Mouse (Mus musculus): ENCODE data around the gene Slc3a1. TPM values are rescaled to one million over a fixed set of nuclear protein-coding genes. Genes with fewer than 3 reads are reported as not detected.

The Slc3a1 gene
- polyA plus RNA-seq, 1 experiment, result 0.34 TPM

GRCm38 (mm10) chr17:85100232-85100631, 72.1 kb downstream of the Slc3a1 start:
- H3K27me3 ChIP-seq (ENCODE audit: control insufficient read depth, insufficient read depth, low read length, poor library complexity, severe bottlenecking), result no peaks in the 10 kb centered on the region
- H3K4me1 ChIP-seq (ENCODE audit: control insufficient read depth, insufficient read depth, low read length), result peaks cover 1% of the 10 kb centered on the region
- TF ChIP-seq EP300 (IDR thresholded peaks at IDR 0.05; ENCODE audit: insufficient read depth, low read depth, low read length) (no peak), POLR2A (IDR thresholded peaks at IDR 0.05; ENCODE audit: insufficient read depth, low read length) (no peak), CTCF (IDR thresholded peaks at IDR 0.05; ENCODE audit: low read depth, low read length) (no peak)
- H3K9ac ChIP-seq (ENCODE audit: low read depth, poor library complexity, severe bottlenecking), result no peak overlapping the region
- no peak overlapping the region for H3K4me3 ChIP-seq (ENCODE audit: low read depth, low read length)
- H3K9me3 ChIP-seq (replicated peaks; ENCODE audit: control insufficient read depth, insufficient read depth, low read length, poor library complexity, severe bottlenecking), result peaks cover 33% of the 10 kb centered on the region
- H3K36me3 ChIP-seq (ENCODE audit: control insufficient read depth, insufficient read depth, low read length, poor library complexity, severe bottlenecking), result peaks cover 12% of the 10 kb centered on the region
- H3K27ac ChIP-seq (ENCODE audit: insufficient read depth, low read length), result peak overlapping the region; percentile 60; the same call in 1 of the 2 replicates

GRCm38 (mm10) chr17:85101751-85102150, 73.6 kb downstream of the Slc3a1 start:
- Histone ChIP-seq H3K27ac (ENCODE audit: insufficient read depth, low read length) (0 out of 2 replicates have a peak overlapping the region, but pooled peaks have one; percentile 9), H3K27me3 (ENCODE audit: control insufficient read depth, insufficient read depth, low read length, poor library complexity, severe bottlenecking) (no peaks in the 10 kb centered on the region), H3K9ac (ENCODE audit: low read depth, poor library complexity, severe bottlenecking) (no peak overlapping the region), H3K36me3 (ENCODE audit: control insufficient read depth, insufficient read depth, low read length, poor library complexity, severe bottlenecking) (peaks cover 10% of the 10 kb centered on the region), H3K9me3 (replicated peaks; ENCODE audit: control insufficient read depth, insufficient read depth, low read length, poor library complexity, severe bottlenecking) (peaks cover 31% of the 10 kb centered on the region), H3K4me3 (ENCODE audit: low read depth, low read length) (no peak overlapping the region), H3K4me1 (ENCODE audit: control insufficient read depth, insufficient read depth, low read length) (peaks cover 1% of the 10 kb centered on the region)
- no peak for TF ChIP-seq CTCF (IDR thresholded peaks at IDR 0.05; ENCODE audit: low read depth, low read length)
- 0 out of 2 replicates have a peak, but pooled peaks have one; percentile 77 for TF ChIP-seq EP300 (IDR thresholded peaks at IDR 0.05; ENCODE audit: insufficient read depth, low read depth, low read length)
- TF ChIP-seq POLR2A (IDR thresholded peaks at IDR 0.05; ENCODE audit: insufficient read depth, low read length), result no peak

- no peak overlapping the region for H3K4me3 ChIP-seq (ENCODE audit: low read depth, low read length)
- peaks cover 5% of the 10 kb centered on the region; the same call in 1 of the 2 replicates for H3K36me3 ChIP-seq (ENCODE audit: control insufficient read depth, insufficient read depth, low read length, poor library complexity, severe bottlenecking)
- H3K9ac ChIP-seq (ENCODE audit: low read depth, poor library complexity, severe bottlenecking), result no peak overlapping the region
- no peak overlapping the region for H3K27ac ChIP-seq (ENCODE audit: insufficient read depth, low read length)
- peaks cover 19% of the 10 kb centered on the region for H3K9me3 ChIP-seq (replicated peaks; ENCODE audit: control insufficient read depth, insufficient read depth, low read length, poor library complexity, severe bottlenecking)
- peaks cover 1% of the 10 kb centered on the region for H3K4me1 ChIP-seq (ENCODE audit: control insufficient read depth, insufficient read depth, low read length)
- TF ChIP-seq CTCF (IDR thresholded peaks at IDR 0.05; ENCODE audit: low read depth, low read length), result no peak
- TF ChIP-seq EP300 (IDR thresholded peaks at IDR 0.05; ENCODE audit: insufficient read depth, low read depth, low read length), result 0 out of 2 replicates have a peak, but pooled peaks have one; percentile 25
- no peaks in the 10 kb centered on the region for H3K27me3 ChIP-seq (ENCODE audit: control insufficient read depth, insufficient read depth, low read length, poor library complexity, severe bottlenecking)
Observed at GRCm38 (mm10) chr17:85103310-85103709, 75.1 kb downstream of the Slc3a1 start.

GRCm38 (mm10) chr17:85110640-85111039, 82.5 kb downstream of the Slc3a1 start:
- TF ChIP-seq EP300 (IDR thresholded peaks at IDR 0.05; ENCODE audit: insufficient read depth, low read depth, low read length) (no peak), CTCF (IDR thresholded peaks at IDR 0.05; ENCODE audit: low read depth, low read length) (no peak), POLR2A (IDR thresholded peaks at IDR 0.05; ENCODE audit: insufficient read depth, low read length) (no peak)
- Histone ChIP-seq H3K4me1 (ENCODE audit: control insufficient read depth, insufficient read depth, low read length) (no peaks in the 10 kb centered on the region), H3K9ac (ENCODE audit: low read depth, poor library complexity, severe bottlenecking) (no peak overlapping the region), H3K36me3 (ENCODE audit: control insufficient read depth, insufficient read depth, low read length, poor library complexity, severe bottlenecking) (no peaks in the 10 kb centered on the region), H3K4me3 (ENCODE audit: low read depth, low read length) (no peak overlapping the region), H3K9me3 (replicated peaks; ENCODE audit: control insufficient read depth, insufficient read depth, low read length, poor library complexity, severe bottlenecking) (no peaks in the 10 kb centered on the region), H3K27me3 (ENCODE audit: control insufficient read depth, insufficient read depth, low read length, poor library complexity, severe bottlenecking) (no peaks in the 10 kb centered on the region), H3K27ac (ENCODE audit: insufficient read depth, low read length) (no peak overlapping the region)

- TF ChIP-seq POLR2A (IDR thresholded peaks at IDR 0.05; ENCODE audit: insufficient read depth, low read length) (no peak), EP300 (IDR thresholded peaks at IDR 0.05; ENCODE audit: insufficient read depth, low read depth, low read length) (no peak), CTCF (IDR thresholded peaks at IDR 0.05; ENCODE audit: low read depth, low read length) (no peak)
- Histone ChIP-seq H3K36me3 (ENCODE audit: control insufficient read depth, insufficient read depth, low read length, poor library complexity, severe bottlenecking) (no peaks in the 10 kb centered on the region), H3K4me3 (ENCODE audit: low read depth, low read length) (no peak overlapping the region), H3K27me3 (ENCODE audit: control insufficient read depth, insufficient read depth, low read length, poor library complexity, severe bottlenecking) (no peaks in the 10 kb centered on the region), H3K4me1 (ENCODE audit: control insufficient read depth, insufficient read depth, low read length) (no peaks in the 10 kb centered on the region), H3K27ac (ENCODE audit: insufficient read depth, low read length) (no peak overlapping the region), H3K9ac (ENCODE audit: low read depth, poor library complexity, severe bottlenecking) (no peak overlapping the region), H3K9me3 (replicated peaks; ENCODE audit: control insufficient read depth, insufficient read depth, low read length, poor library complexity, severe bottlenecking) (no peaks in the 10 kb centered on the region)
Observed at GRCm38 (mm10) chr17:85113441-85113840, 85.3 kb downstream of the Slc3a1 start.

Other genes with a start within 250 kb of the Slc3a1 start
- 71.6 and 78.8 TPM in 2 replicates for gene Lrpprc, start 237.6 kb upstream of the Slc3a1 start, polyA plus RNA-seq (2011; ENCODE audit: insufficient read depth, insufficient read length, low read depth, missing spikeins)
- gene Ppm1b, start 71.6 kb upstream of the Slc3a1 start, polyA plus RNA-seq (2011; ENCODE audit: insufficient read depth, insufficient read length, low read depth, missing spikeins), result 147 and 150 TPM in 2 replicates
- gene Prepl, start 61.9 kb downstream of the Slc3a1 start, polyA plus RNA-seq (2011; ENCODE audit: insufficient read depth, insufficient read length, low read depth, missing spikeins), result 32.4 and 35.8 TPM in 2 replicates
- 3.7 and 5.6 TPM in 2 replicates for gene Camkmt, start 62.2 kb downstream of the Slc3a1 start, polyA plus RNA-seq (2011; ENCODE audit: insufficient read depth, insufficient read length, low read depth, missing spikeins)

All from ES-Bruce4 (cell line).